Mouse (Mus musculus) urinary bladder, postnatal 36 days (tissue): ENCODE measurements around the gene Zfp709.
"Not testable (repeated sequence)": the region's sequence is repeated elsewhere in the genome, so short reads cannot be mapped to it uniquely, and the experiment has no call there.

Experiments
- DNase-seq, 2 experiments: peaks; one replicate each; pipeline ENCODE4 v3.0.0; 2022; ENCODE audit warnings: low spot score in 2 of 2, mixed read lengths in 1 of 2

Zfp709 gene

GRCm38 (mm10) chr8:71925791-71926190 is 44.0 kb downstream of the Zfp709 start:
- no peak for DNase-seq

GRCm38 (mm10) chr8:71926551-71926950 is 44.7 kb downstream of the Zfp709 start:
- no peak for DNase-seq

GRCm38 (mm10) chr8:71927779-71928178 is 46.0 kb downstream of the Zfp709 start:
- no peak for DNase-seq

- DNase-seq: not testable (repeated sequence)
Measured at GRCm38 (mm10) chr8:71938037-71938436, 56.2 kb downstream of the Zfp709 start.

GRCm38 (mm10) chr8:71940293-71941208 is 58.7 kb downstream of the Zfp709 start:
- DNase-seq: no peak

GRCm38 (mm10) chr8:71941776-71942175 is 60.0 kb downstream of the Zfp709 start:
- DNase-seq: no peak
